Mouse (Mus musculus) heart, embryonic 10.5 days (tissue): ENCODE measurements around the gene Samd4b. TPM values are rescaled to one million over a fixed set of nuclear protein-coding genes. Genes with fewer than 3 reads are reported as not detected.
A peak's percentile ranks its signal among the peaks of the same experiment; 100 is the strongest.

ENCODE experiments used
- DNase-seq: peaks from one replicate; pipeline ENCODE4 v3.0.0-alpha.2; 2017; ENCODE audit warnings: low spot score
- H3K27ac ChIP-seq: fragments of 300-500 bp; sonication (generic); 2 replicates; pipeline ENCODE4 v1.5.1; 2016; ENCODE audit warnings: mild to moderate bottlenecking
- H3K27me3 ChIP-seq: fragments of 300-500 bp; sonication (generic); 2 replicates; pipeline ENCODE4 v1.6.1; 2016; ENCODE audit warnings: mild to moderate bottlenecking; ENCODE audit not compliant: poor library complexity, insufficient read depth, severe bottlenecking
- H3K36me3 ChIP-seq: fragments of 300-500 bp; sonication (generic); 2 replicates; pipeline ENCODE4 v1.6.1; 2016; ENCODE audit warnings: mild to moderate bottlenecking, moderate library complexity
- H3K4me1 ChIP-seq: fragments of 300-500 bp; sonication (generic); 2 replicates; pipeline ENCODE4 v1.6.1; 2016; ENCODE audit warnings: mild to moderate bottlenecking
- H3K4me3 ChIP-seq: fragments of 300-500 bp; sonication (generic); 2 replicates; pipeline ENCODE4 v1.5.1; 2016; ENCODE audit warnings: mild to moderate bottlenecking, moderate library complexity
- H3K9me3 ChIP-seq: fragments of 300-500 bp; sonication (generic); 2 replicates; pipeline ENCODE4 v1.6.1; 2016; ENCODE audit warnings: mild to moderate bottlenecking, moderate library complexity
- WGBS: fragments of 180-500 bp; shearing (Covaris S2); methylation state at CpG from one replicate; pipeline ENCODE4 v1.1.7; 2016; 5-methylcytosine and 5-hydroxymethylcytosine counted together
- polyA plus RNA-seq: library from polyadenylated mRNA; unstranded; fragments of >200 nt; fragmentation: Nextera tagmentation; extraction: Ambion mirVana; gene quantifications from 2 replicates; pipeline ENCODE4 v1.2.1, GENCODE M21; 2016

The Samd4b gene
- polyA plus RNA-seq, 1 experiment from 2014 or later = 29.7 TPM

- no peak overlapping the region for H3K27ac ChIP-seq
- H3K36me3 ChIP-seq = peaks cover 27% of the 10 kb centered on the region
- H3K27me3 ChIP-seq = peaks cover 37% of the 10 kb centered on the region
- peaks cover 24% of the 10 kb centered on the region for H3K4me1 ChIP-seq
- H3K9me3 ChIP-seq = no peaks in the 10 kb centered on the region
- DNase-seq = no peak
- WGBS = 53% methylated on average over 10 of the region's 10 CpGs
- H3K4me3 ChIP-seq = no peak overlapping the region
These were observed 133.3 kb downstream of the Samd4b start for GRCm38 (mm10) chr7:28464416-28465212.

- peaks cover 19% of the 10 kb centered on the region; the same call in 1 of the 2 replicates for H3K27me3 ChIP-seq
- 89% methylated on average over 2 of the region's 2 CpGs for WGBS
- H3K4me1 ChIP-seq = peaks cover 21% of the 10 kb centered on the region
- no peak for DNase-seq
- H3K4me3 ChIP-seq = no peak overlapping the region
- H3K36me3 ChIP-seq = peaks cover 45% of the 10 kb centered on the region
- H3K27ac ChIP-seq = no peak overlapping the region
- no peaks in the 10 kb centered on the region for H3K9me3 ChIP-seq
These were observed 135.2 kb downstream of the Samd4b start for GRCm38 (mm10) chr7:28462769-28463168.

DNA sequence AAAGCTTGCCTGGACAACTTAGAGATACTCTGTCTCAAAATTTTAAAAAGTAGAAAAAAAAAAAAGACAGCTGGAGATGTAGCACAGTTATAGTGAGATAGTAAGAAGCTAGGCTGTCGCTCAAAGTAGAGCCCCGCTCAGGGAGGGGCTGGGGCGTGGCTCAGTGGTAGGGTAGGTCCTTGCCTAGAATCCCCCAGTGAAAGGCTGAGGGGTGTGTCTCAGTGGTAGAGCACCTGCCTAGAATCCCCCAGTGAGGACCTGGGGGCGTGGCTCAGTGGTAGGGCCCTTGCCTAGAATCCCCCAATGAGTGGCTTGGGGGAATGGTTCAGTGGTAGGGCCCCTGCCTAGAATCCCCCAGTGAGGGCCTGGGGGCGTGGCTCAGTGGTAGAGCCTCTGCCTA, 137.6 kb downstream of the Samd4b start:
- 95% methylated on average over 4 of the region's 5 CpGs for WGBS
- no peaks in the 10 kb centered on the region for H3K27me3 ChIP-seq
- H3K9me3 ChIP-seq = no peaks in the 10 kb centered on the region
- no peak overlapping the region for H3K27ac ChIP-seq
- peaks cover 51% of the 10 kb centered on the region for H3K36me3 ChIP-seq
- peaks cover 8% of the 10 kb centered on the region; the same call in 1 of the 2 replicates for H3K4me1 ChIP-seq
- DNase-seq = no peak
- no peak overlapping the region for H3K4me3 ChIP-seq

GRCm38 (mm10) chr7:28452361-28453005, 145.5 kb downstream of the Samd4b start:
- 3% methylated on average over 24 of the region's 24 CpGs for WGBS
- peak overlapping the region; percentile 86 for H3K27ac ChIP-seq

GRCm38 (mm10) chr7:28451531-28452360, 146.2 kb downstream of the Samd4b start, which contains the start of gene Lrfn1:
Gene Lrfn1, plus strand, starts transcription at chr7:28451980.
- no peak for DNase-seq
- peaks cover 5% of the 10 kb centered on the region; the same call in 1 of the 2 replicates for H3K36me3 ChIP-seq
- H3K27ac ChIP-seq = peak within 1 kb of the TSS; percentile 86
- H3K4me3 ChIP-seq = peak within 1 kb of the TSS; percentile 91
- H3K4me1 ChIP-seq = peaks cover 20% of the 10 kb centered on the region
- under 1% methylated on average over 58 of the region's 97 CpGs for WGBS
- 0 out of 2 replicates have a peak, but pooled peaks cover 2% of the 10 kb centered on the region for H3K27me3 ChIP-seq
- no peaks in the 10 kb centered on the region for H3K9me3 ChIP-seq

More at GRCm38 (mm10) chr7:28452361-28453005, 145.5 kb downstream of the Samd4b start:
- H3K36me3 ChIP-seq = peaks cover 5% of the 10 kb centered on the region; the same call in 1 of the 2 replicates
- no peaks in the 10 kb centered on the region for H3K9me3 ChIP-seq
- DNase-seq = no peak
- H3K27me3 ChIP-seq = 0 out of 2 replicates have a peak, but pooled peaks cover 2% of the 10 kb centered on the region
- peaks cover 15% of the 10 kb centered on the region for H3K4me1 ChIP-seq
- peak overlapping the region; percentile 91 for H3K4me3 ChIP-seq

GRCm38 (mm10) chr7:28447865-28448820, 149.8 kb downstream of the Samd4b start:
- Histone ChIP-seq H3K4me3 (no peak overlapping the region), H3K27ac (no peak overlapping the region), H3K4me1 (peaks cover 20% of the 10 kb centered on the region), H3K36me3 (no peaks in the 10 kb centered on the region), H3K9me3 (no peaks in the 10 kb centered on the region), H3K27me3 (peaks cover 7% of the 10 kb centered on the region; the same call in 1 of the 2 replicates)
- WGBS = 63% methylated on average over 13 of the region's 13 CpGs
- DNase-seq = no peak

DNA sequence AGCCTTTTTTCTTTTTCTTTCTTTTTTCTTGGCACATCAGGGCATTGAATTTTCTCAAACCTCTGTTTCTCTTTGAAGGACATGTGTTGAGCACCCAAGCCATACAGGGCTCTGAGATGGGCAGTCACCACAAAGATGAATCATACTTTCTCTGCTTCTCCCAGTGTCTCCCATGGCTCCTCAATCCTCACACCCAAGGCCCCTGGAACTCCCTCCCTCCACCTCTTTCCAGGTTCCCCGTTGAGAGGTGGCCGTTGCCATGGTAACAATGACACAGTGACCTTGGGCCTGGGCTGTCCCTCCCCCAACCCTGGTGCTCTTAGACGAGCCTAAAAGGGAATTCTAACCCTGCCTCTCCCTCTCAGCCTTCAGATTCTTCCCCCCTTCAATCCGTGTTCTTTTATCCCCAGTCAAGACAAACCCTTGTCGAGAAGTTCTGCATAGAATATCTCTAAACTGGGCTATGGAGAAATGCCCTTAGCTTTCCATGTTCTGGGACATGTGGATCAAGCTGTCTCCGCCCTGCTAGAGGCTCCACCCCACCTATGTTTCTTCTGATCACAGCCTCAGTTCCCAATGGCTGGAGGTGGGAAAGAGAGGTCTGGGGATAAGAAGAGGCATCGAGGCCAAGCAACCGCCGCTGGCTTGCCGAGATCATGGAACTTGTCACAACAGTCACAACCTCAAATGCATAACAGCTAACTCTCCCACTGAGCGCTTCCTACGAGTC, 150.7 kb downstream of the Samd4b start:
- Histone ChIP-seq H3K4me1 (peaks cover 12% of the 10 kb centered on the region), H3K4me3 (no peak overlapping the region), H3K27me3 (peaks cover 7% of the 10 kb centered on the region; the same call in 1 of the 2 replicates), H3K9me3 (no peaks in the 10 kb centered on the region), H3K27ac (no peak overlapping the region), H3K36me3 (no peaks in the 10 kb centered on the region)
- no peak for DNase-seq
- WGBS = 18% methylated on average over 12 of the region's 12 CpGs

GRCm38 (mm10) chr7:28446446-28446845, 151.5 kb downstream of the Samd4b start:
- Histone ChIP-seq H3K27me3 (peaks cover 7% of the 10 kb centered on the region; the same call in 1 of the 2 replicates), H3K27ac (no peak overlapping the region), H3K4me3 (no peak overlapping the region), H3K9me3 (no peaks in the 10 kb centered on the region), H3K4me1 (peaks cover 9% of the 10 kb centered on the region), H3K36me3 (no peaks in the 10 kb centered on the region)
- 7% methylated on average over 12 of the region's 12 CpGs for WGBS
- DNase-seq = peak; percentile 86

DNA sequence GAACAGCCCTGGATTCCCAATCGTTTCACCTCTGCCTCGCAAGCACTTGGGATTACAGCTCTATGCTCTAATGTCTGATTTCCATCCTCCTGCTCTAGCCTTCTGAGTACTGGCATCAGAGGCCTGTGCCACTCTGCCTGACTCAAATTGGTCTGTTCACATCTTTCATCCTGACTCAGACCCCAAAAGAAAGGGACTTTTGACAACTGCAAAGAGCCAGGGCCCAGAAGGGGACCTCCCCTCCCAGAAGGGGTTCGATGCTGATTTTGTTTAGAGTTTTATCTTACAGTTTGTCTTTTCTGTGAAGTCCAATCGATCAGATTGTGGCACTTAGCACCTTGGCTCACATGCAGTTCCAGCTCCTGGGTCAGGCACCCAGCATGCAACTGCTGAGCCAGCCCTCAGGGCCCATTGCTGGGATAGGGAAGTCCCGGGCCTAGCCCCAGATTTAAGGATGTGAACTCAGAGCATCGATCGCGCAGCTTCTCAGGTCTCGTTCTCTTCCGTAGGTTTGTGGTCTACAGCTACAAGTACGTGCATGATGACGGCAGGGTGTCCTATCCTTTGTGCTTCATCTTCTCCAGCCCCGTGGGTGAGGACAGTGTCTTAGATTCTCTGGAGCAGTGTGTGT, 153.5 kb downstream of the Samd4b start:
- whole genome bisulfite sequencing = 77% methylated on average over 13 of the region's 13 CpGs
- Histone ChIP-seq H3K27ac (no peak overlapping the region), H3K4me3 (no peak overlapping the region), H3K4me1 (peaks cover 9% of the 10 kb centered on the region), H3K36me3 (no peaks in the 10 kb centered on the region), H3K27me3 (peaks cover 7% of the 10 kb centered on the region; the same call in 1 of the 2 replicates), H3K9me3 (no peaks in the 10 kb centered on the region)
- DNase-seq = no peak

GRCm38 (mm10) chr7:28442688-28443087, 155.3 kb downstream of the Samd4b start:
- no peak overlapping the region for H3K27ac ChIP-seq
- H3K27me3 ChIP-seq = peaks cover 4% of the 10 kb centered on the region; the same call in 1 of the 2 replicates
- peaks cover 7% of the 10 kb centered on the region for H3K4me1 ChIP-seq
- H3K36me3 ChIP-seq = no peaks in the 10 kb centered on the region
- H3K4me3 ChIP-seq = no peak overlapping the region
- 46% methylated on average over 4 of the region's 4 CpGs for WGBS
- H3K9me3 ChIP-seq = no peaks in the 10 kb centered on the region
- DNase-seq = no peak
